Mouse (Mus musculus) brown adipose tissue, adult 24 weeks (tissue): Measurements from ENCODE around the gene Gm20715. TPM values are rescaled to one million over a fixed set of nuclear protein-coding genes. Genes with fewer than 3 reads are reported as not detected.

ENCODE experiments used
- H3K27ac ChIP-seq: fragments of 200-500 bp; replicated peaks from 2 replicates; pipeline ENCODE4 v1.5.1; 2012; ENCODE audit warnings: low read depth, mild to moderate bottlenecking, low read length
- H3K4me1 ChIP-seq: fragments of 200-500 bp; 2 replicates; pipeline ENCODE4 v1.6.1; 2012; ENCODE audit warnings: low read length, mixed read lengths; ENCODE audit not compliant: control insufficient read depth, insufficient read depth, insufficient read length
- H3K4me3 ChIP-seq: fragments of 200-500 bp; 2 replicates; pipeline ENCODE4 v1.5.1; 2012; ENCODE audit warnings: low read depth, mild to moderate bottlenecking, low read length, moderate library complexity; ENCODE audit not compliant: insufficient read depth
- polyA plus RNA-seq: library from polyadenylated mRNA; stranded (reverse); fragments of >200 nt; gene quantifications from 2 replicates; pipeline ENCODE4 v1.2.4, GENCODE M21; 2012; ENCODE audit not compliant: missing spikeins, insufficient read depth, insufficient read length

The Gm20715 gene
- polyA plus RNA-seq, 1 experiment = not detected

DNA sequence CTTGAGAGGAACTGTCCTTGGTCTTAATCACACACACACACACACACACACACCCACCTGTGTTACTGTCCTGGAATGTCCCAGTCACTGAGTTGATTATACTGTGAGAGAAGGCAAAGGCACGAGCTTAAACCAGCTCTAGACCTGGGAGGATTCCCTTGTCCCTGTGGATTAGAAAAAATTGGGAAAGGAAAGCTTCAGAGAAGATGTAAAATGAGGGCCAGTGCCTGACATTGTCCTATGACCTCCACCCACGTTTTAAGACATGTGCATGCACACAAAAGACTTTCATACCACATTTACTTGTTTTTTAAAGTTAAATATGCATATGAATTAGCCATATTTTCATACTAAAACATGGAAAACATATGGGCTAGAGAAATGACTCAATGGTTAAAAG lies 76.8 kb downstream of the Gm20715 start, which contains the start of gene Olfr5:
Gene Olfr5, minus strand, starts transcription at position 101 of the 400 bp plus-strand sequence.
- no peak within 1 kb of the TSS for H3K4me3 ChIP-seq
- no peaks in the 10 kb centered on the region for H3K4me1 ChIP-seq
- H3K27ac ChIP-seq = no peak within 1 kb of the TSS

Other genes with a start within 250 kb of the Gm20715 start
- 5.1 and 7.7 TPM in 2 replicates for gene Zfp444, start 238.1 kb upstream of the Gm20715 start, polyA plus RNA-seq
- gene Galp, start 213.2 kb upstream of the Gm20715 start, polyA plus RNA-seq = not detected in 2 replicates
- gene Zscan5b, start 188.0 kb upstream of the Gm20715 start, polyA plus RNA-seq = not detected in 2 replicates
- not detected in 2 replicates for gene Epp13, start 157.6 kb upstream of the Gm20715 start, polyA plus RNA-seq
- gene Zfp667, start 123.7 kb upstream of the Gm20715 start, polyA plus RNA-seq = 3.4 and 4.6 TPM in 2 replicates
- gene Zfp583, start 79.0 kb upstream of the Gm20715 start, polyA plus RNA-seq = 2.3 and 5.4 TPM in 2 replicates
- gene Gm3854, start 66.5 kb upstream of the Gm20715 start, polyA plus RNA-seq = 0.36 TPM in 1 of 2 replicates, not detected in the other
- gene Zfp78, start 47.0 kb upstream of the Gm20715 start, polyA plus RNA-seq = 1.9 and 2.0 TPM in 2 replicates
- gene Zfp28, start 27.0 kb upstream of the Gm20715 start, polyA plus RNA-seq = 1.8 and 3.6 TPM in 2 replicates
- gene Smim17, start 11.6 kb upstream of the Gm20715 start, polyA plus RNA-seq = not detected in 2 replicates
- not detected in 2 replicates for gene Olfr1344, start 28.4 kb downstream of the Gm20715 start, polyA plus RNA-seq
- gene Olfr1336, start 45.9 kb downstream of the Gm20715 start, polyA plus RNA-seq = not detected in 2 replicates
- gene Olfr1346, start 56.8 kb downstream of the Gm20715 start, polyA plus RNA-seq = not detected in 2 replicates
- gene Olfr5, start 76.7 kb downstream of the Gm20715 start, polyA plus RNA-seq = not detected in 2 replicates
- gene Olfr1347, start 89.5 kb downstream of the Gm20715 start, polyA plus RNA-seq = not detected in 2 replicates
- gene Olfr1348, start 98.5 kb downstream of the Gm20715 start, polyA plus RNA-seq = not detected in 2 replicates
- not detected in 2 replicates for gene Olfr1349, start 112.7 kb downstream of the Gm20715 start, polyA plus RNA-seq
- not detected in 2 replicates for gene Olfr1350, start 154.6 kb downstream of the Gm20715 start, polyA plus RNA-seq